Mouse (Mus musculus) G1E-ER4 (cell line): Measurements from ENCODE around the gene Nme9. TPM values are rescaled to one million over a fixed set of nuclear protein-coding genes. Genes with fewer than 3 reads are reported as not detected.

Experiments
- GATA1 ChIP-seq: IDR thresholded peaks from one replicate; pipeline ENCODE4 v1.8.0; 2012; ENCODE audit warnings: low read length, inconsistent platforms
- polyA plus RNA-seq: library from polyadenylated mRNA; stranded (reverse); fragments of >175 nt; gene quantifications from 2 replicates; pipeline ENCODE4 v1.2.3, GENCODE M21; 2012

Nme9 gene
- polyA plus RNA-seq, 1 experiment = not detected

DNA sequence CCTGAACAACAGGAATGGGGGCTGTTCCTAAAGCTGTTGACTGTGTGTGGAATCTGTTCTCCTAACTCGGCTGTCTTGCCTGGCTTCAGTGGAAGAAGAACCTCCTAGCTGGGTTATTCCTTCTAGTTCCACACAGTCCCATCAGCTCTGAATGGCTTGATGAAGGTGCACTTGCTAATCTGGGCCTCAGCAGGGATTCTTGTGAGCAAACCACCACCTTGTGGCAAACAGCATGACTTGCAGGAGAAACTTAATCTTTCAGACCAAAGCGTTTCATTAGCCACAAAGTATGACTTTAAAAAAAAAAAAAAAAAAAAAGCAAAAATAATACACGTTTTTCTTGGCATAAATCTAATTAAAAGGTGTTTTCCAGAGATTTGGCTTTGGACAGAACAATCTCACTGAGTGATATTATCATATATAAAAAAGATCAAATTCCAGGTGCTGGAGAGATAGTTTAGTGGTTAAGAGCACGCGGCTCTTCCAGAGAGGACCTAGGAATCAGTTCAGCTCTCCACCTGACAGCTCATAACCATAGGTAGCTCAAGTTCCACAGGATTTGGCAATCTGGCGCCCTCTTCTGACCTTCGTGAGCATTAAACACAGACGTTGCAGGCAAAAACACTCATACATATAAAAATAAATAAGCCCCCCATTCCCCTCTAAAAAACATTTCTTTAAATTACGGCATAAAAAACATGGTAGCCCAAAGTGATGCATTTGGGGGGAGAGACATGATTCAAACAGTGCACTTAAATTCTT, 1.2 kb upstream of the Nme9 start:
- TF ChIP-seq GATA1 = no peak

DNA sequence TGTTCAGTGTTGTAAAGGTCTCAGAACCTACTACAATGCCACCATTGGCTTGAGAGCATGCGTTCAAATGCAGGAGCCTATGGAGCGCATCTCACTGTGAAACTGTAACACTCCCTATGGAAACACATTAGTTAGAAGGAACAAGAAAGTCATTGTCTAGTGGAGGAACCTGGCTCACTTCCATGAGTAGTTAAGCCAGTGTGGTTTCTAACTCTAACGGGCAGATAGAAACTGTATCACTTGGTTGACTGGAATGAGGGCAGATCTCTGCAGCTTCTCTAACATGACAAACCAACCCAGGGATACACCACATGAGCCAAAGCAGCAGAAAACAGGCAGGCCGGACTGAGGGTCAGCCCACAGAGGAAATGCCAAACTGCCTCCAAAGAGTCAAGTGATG, 2.9 kb downstream of the Nme9 start:
- no peak for TF ChIP-seq GATA1

DNA sequence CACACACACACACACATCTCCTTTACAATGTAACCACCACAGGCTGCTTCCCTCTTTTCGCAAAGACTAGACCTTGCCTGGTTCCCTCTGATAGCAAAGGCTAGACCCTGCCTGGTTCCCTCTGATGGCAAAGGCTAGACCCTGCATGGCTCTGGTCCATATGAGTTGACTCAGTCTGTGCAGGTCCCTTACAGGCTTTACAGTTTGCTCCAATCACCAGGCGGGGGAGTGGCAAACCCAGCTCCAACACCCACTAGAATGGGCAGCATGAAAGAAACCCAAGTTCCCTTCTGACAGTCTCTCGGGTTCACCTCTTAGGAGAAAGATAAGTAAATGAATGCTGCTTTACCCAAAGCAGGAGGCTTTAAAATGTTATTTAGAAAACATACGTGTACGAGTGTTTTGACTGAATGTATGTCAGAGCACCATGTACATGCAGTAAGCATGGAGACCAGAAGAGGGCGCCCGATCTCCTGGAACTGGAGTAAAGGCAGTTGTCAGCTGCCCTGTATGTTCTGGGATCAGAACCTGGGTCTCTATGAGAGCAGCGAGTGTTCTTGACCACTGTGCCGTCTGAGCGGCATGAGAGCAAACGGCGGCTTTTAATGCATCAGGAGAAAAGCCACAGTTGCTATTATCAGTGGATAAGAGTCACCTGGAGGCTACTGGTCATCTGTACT, 7.4 kb downstream of the Nme9 start:
- TF ChIP-seq GATA1 = no peak

DNA sequence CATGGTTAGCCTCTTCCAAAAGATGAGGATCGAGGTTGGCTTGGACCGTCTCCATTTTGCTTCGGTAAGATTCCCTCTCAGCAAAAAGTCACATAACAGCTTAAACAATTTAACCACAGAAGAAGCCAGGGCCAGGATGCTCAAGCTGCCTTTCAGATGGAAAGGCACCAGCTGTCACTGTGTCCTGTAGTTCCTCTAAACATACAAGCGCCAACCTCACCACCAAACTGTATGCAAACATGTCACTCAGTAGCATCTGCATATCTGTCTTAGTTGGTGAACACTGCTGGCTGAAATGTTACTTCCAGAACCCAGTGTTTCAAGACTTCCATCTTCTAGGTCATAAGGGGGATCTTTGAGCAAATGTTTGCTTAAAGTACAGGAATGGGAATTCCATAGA, 8.5 kb downstream of the Nme9 start:
- no peak for TF ChIP-seq GATA1

DNA sequence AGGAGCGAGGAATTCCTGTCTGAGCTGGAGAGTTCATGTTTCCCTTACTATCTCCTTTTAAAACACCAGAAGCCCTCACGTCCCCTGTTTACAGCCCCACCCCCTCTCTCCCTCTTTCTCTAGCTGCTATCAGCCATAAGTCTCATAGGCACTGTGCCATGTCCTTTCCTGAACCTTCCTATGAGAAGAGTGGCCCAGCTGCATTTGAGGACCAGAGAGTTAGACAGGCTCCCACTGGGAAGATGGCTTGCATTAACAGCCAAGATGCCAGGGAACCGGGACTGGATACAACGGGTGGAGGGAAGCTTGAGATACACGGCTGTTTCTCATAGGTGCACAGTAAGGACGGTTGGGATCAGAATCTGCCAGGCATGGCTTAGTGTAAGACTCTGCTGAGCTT, 13.6 kb downstream of the Nme9 start:
- no peak for TF ChIP-seq GATA1

DNA sequence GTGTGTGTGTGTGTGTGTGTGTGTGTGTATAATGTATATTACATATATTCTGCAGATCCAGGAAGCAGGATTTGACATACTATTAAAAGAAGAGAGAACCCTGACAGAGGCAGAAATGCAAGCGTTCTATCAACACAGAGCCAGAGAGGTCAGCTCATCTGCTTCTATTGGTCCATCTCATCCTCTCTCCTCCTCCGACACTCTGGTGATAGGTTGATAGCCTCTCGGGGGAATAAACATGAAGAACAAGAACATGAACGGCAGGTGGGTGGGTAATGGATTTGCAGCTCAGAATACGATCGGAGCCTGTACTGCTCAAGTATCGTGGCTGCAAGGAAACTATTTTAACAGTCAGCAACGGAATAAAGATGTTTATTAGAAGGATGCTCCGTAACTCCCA, 17.3 kb downstream of the Nme9 start:
- no peak for TF ChIP-seq GATA1

DNA sequence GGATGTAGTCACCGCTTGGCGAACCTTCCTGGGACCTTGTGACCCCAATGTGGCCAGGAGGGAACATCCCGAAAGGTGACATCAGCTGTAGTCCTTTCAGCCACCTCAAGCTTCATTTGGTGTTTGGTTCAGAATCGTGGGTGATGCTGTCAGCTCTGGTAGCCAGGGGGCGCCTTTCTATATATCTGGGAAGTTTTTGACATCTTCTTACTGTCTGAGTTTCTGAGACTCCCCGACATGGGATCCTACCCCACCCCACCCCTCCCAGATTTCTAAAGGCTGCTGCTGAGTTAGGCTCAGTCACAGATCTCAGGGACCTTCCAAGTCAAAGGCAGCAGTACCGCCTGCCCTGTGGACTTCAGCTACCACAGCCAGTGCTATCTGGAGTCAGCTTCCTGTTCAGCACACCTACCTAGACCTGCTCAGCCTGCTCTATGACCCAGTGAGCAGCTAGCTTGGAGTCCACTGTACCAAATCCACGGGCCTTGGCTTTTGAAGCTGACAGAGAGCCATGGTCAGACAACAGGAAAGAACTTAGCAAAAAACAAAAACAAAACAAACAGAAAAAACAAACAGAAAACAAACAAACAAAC, 18.5 kb downstream of the Nme9 start:
- no peak for TF ChIP-seq GATA1

DNA sequence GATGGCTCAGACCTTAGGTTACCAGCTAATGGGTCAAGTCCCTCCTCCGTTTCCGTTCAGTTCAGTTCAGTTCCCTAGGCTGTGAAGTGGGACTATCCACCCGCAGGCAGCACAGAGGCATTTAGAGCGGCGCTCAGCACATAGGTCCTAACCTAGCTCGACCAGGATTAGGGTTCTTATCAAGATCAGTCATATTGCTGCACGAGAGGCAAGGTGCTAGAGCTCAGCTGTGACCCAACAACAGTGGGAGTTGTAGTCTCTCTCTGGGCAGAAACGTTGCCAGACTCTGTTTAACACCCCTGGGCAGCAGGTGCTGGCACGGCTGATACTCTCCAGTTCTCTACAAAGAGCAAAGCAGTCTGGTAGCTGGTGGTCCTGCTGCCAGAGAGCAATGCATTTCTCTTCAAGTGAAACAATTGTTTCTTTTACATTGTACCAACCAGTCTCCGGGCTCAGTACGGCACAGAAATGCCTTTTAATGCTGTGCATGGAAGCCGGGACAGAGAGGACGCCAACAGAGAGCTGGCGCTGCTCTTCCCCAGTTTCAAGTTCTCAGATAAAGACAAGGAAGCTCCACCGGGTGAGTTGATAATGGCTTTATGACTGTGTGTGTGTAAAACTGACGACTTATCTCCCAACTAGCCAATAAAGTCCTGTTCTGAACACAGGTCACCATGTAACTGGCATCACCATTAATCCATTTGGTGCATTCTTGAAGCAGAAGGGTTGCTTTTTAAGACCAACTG, 19.2 kb downstream of the Nme9 start:
- peak; percentile 14 for TF ChIP-seq GATA1

DNA sequence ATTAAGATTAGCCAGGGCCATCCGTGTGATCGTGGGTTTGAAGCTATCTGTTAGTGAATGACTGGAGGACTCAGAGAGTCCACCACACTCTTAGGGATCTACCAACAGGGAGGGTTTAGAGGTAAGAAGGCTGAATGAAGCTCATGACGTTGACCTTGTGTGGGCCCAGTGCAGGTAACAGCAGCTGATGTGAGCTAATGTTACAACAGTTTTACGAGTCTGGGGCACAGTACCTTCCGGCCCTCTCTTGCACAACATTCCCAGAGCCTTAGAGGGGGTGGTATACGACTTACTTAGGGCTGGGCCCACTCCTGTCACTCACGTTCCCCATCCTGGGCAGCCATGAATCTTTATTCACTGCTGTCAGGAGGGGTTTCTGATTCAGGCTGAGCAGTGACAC, 20.1 kb downstream of the Nme9 start:
- TF ChIP-seq GATA1 = no peak

DNA sequence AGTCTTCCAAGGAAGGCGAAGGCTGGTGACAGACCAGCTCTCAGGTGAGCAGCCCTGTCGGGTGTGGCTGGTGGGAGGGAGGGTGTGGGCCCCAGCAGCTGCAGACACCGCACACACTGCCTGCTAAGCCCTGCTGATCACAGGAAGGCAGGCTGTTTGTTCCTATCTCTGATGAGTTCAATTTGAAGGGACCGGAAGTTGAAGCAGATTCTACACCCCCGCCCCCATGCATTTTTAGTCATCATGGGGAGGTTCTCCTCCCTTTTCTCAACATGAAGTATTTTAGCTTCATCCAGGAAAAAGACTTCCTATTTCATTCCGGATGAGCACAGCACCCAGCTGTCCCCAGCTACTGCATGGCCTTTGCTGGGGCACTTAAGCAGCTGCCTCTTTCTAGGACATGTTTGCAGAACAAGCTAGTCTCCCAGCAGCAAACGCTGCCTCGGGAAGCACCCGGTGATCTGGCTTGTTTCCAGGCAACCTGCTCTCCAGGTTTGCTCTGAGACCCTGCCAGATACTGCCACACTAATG, 28.0 kb downstream of the Nme9 start:
- TF ChIP-seq GATA1 = no peak

DNA sequence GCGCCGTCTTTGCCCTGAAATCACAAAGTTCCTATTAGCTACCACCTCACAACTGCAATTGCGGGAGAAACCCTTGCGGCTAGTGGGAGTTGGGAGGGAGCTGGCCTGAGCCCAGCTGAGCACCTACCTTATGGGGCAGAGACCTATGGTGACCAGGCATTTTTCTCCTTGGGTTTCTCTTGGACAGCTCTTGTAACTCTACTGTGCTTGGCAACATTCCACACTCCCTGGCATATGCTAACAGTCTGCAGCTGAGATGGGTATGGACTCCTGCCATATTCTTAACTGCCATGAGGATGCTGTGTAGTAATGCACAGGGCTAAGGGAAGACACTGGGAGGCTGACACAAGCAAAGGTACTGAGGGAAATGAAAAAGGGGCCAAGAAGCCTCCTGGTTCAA, 29.5 kb downstream of the Nme9 start:
- TF ChIP-seq GATA1 = no peak

DNA sequence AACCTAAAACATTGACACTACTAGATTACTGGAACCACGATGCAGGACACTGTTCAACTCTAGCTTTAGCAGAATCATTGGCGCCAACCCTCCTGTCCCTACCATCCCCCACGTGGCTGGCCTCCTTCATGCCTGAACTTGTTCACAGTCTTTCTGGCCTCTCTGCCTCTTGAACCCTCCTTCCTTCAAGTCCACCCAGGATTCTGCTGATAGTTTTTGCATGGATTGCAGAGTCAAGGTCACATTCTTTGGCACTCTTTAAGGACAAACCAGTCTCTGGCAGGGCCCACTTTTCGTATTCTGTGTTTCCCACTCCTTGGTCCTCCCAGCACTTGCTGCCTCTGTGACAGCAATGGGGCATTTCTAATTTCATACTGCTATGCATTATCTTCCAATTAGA, 31.9 kb downstream of the Nme9 start:
- TF ChIP-seq GATA1 = no peak

DNA sequence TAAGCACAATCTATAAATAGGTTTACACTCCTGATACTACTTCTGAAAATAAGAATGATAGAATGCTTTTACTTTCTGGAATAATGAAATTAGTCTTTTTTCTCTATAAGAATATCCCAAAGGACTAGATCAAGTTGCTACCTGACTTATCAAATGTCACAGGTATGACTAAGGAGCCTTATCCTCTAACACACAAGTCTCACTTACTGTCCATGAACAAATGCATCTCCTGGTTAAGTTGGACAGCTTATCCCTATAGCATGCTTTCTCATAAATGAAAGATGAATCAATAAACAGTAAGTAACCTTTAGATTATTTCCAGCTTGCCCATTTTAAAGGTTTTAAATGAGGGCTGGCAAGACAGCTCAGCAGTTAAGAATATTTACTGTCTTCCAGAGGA, 33.4 kb downstream of the Nme9 start:
- no peak for TF ChIP-seq GATA1

DNA sequence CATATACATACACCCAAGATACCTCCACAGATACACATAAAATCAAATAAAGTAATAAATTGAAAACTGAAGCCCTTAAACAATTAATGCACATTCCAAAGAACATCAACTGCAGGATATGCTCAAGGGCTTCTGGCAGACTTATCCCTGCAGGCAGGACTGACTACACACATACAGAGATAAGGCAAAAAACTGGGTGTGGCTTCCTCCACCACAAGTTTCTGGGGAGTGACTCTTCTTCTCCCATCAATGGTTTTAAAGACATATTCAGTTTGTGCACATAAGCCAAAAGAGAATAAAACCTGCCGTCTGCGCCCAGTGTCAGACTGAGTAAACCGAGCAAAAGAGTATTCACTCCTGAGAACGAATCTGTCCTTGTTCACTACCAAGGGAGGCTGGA, 33.9 kb downstream of the Nme9 start:
- TF ChIP-seq GATA1 = no peak

DNA sequence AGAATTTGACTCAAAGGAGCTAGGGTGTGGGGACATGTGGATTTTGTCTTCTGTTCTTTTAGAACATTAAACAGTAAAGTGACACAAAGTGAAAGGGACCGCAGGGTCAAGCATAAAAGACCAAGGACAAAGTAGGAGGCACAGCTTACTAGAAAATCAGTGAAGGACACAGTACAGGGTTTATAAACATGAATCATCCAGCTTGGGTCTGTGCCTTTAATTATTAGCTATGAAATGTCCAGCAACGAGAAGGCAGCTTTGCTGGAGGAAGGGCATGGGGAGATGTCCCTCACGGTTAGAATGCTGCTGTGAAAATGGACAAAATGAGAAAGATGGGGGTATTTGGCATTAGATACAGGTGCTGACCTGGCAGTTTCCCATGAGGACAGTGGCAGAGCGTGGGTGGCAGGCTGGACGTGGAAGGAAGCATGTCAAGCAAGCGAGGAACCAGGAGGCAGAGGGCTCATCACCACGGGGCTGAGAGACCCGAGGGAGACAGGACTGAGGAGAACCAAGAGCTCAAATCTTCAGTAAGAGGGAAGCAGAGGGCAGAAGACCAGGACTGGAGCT, 35.9 kb downstream of the Nme9 start:
- TF ChIP-seq GATA1 = no peak

DNA sequence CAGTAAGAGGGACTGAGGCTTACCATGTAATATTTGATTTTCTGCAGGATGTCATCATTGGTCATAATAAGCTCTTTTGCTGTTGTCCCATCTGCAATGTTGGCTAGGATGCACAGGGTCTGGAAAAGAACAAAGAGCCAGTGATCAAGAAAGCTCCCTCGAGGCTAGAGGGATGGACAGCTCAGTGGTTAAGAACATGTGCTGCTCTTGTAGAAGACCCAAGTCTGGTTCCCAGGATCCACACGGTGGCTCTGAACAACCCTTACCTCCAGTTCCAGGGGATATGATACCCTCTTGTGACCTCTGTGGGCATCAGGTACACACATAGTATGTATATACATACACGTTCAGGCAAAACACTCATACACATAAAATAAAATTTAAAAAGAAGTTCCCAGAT, 36.6 kb downstream of the Nme9 start:
- TF ChIP-seq GATA1 = no peak
